8 mouse cellular contexts compared by ENCODE assay signal in genomic region chr11:103101481-103101865, GRCm38 (mm10). TPM values are rescaled to one million over a fixed set of nuclear protein-coding genes. Genes with fewer than 3 reads are reported as not detected.
DNase-seq lines count a peak whose midpoint lies in the region; ATAC-seq and TF ChIP-seq lines count a peak whose summit lies in the region.

Gene Plcd3 (minus strand): TSS chr11:103101658.
Gene Acbd4 (plus strand): TSS chr11:103101682.

- no peak within 1 kb of the TSS for H3K27ac ChIP-seq in forebrain, postnatal 0 days (ENCODE audit: low read depth, low read length)
- H3K27ac ChIP-seq in lung, embryonic 16.5 days (ENCODE audit: low read length), result no peak within 1 kb of the TSS

- peak; percentile 91 for DNase-seq in Muller cell, postnatal 12 days (ENCODE audit: inconsistent ontology term)
- peak; percentile 85 to 90 for DNase-seq in cerebellum, adult 18-20 months
- DNase-seq in forebrain, postnatal 0 days, result no peak
- peak; percentile 89 to 90 for DNase-seq in heart, postnatal 36 days
- peak in 1 of 2 experiments; percentile 64 for DNase-seq in layer of hippocampus, adult 8-10 months (ENCODE audit: low spot score in 2 of 2)
- peak; percentile 62 for DNase-seq in ovary, postnatal 10 days (ENCODE audit: low spot score)
- DNase-seq in thymus, postnatal 14 days, result peak; percentile 67

- no peaks in the 10 kb centered on the region for H3K36me3 ChIP-seq in forebrain, postnatal 0 days (ENCODE audit: insufficient read depth)
- no peaks in the 10 kb centered on the region for H3K36me3 ChIP-seq in lung, embryonic 16.5 days (ENCODE audit: control insufficient read depth, insufficient read depth, low read length)

- WGBS in forebrain, postnatal 0 days, result 0% methylated on average over 34 of the region's 34 CpGs
- under 1% methylated on average over 29 of the region's 34 CpGs for WGBS in lung, embryonic 16.5 days

- H3K4me2 ChIP-seq in forebrain, postnatal 0 days (ENCODE audit: low read depth), result peak within 1 kb of the TSS; percentile 81
- peak within 1 kb of the TSS; percentile 90 for H3K4me2 ChIP-seq in lung, embryonic 16.5 days (ENCODE audit: low read depth, low read length)

- ATAC-seq in forebrain, postnatal 0 days, result no peak
- peak; percentile 61 for ATAC-seq in lung, embryonic 16.5 days (ENCODE audit: low read depth)

- peak within 1 kb of the TSS; percentile 53 for H3K9ac ChIP-seq in forebrain, postnatal 0 days
- peak within 1 kb of the TSS; percentile 78 for H3K9ac ChIP-seq in lung, embryonic 16.5 days (ENCODE audit: low read length)

- intact Hi-C loops in heart, postnatal 36 days (cut with DNase I), result no loop called here

- H3K9me3 ChIP-seq in forebrain, postnatal 0 days (ENCODE audit: low read length), result no peaks in the 10 kb centered on the region
- no peaks in the 10 kb centered on the region for H3K9me3 ChIP-seq in lung, embryonic 16.5 days (ENCODE audit: control insufficient read depth, low read length)

- no peak for TF ChIP-seq CTCF in forebrain, postnatal 0 days (IDR thresholded peaks at IDR 0.05; ENCODE audit: low read depth)

- H3K4me3 ChIP-seq in forebrain, postnatal 0 days (ENCODE audit: low read depth, low read length), result peak within 1 kb of the TSS; percentile 50
- H3K4me3 ChIP-seq in lung, embryonic 16.5 days (ENCODE audit: low read length), result peak within 1 kb of the TSS; percentile 68

- H3K27me3 ChIP-seq in forebrain, postnatal 0 days (ENCODE audit: insufficient read depth, low read length), result peaks cover 7% of the 10 kb centered on the region; the same call in 1 of the 2 replicates
- peaks cover 16% of the 10 kb centered on the region for H3K27me3 ChIP-seq in lung, embryonic 16.5 days (ENCODE audit: control insufficient read depth, insufficient read depth, low read depth, low read length)

- 0 out of 2 replicates have a peak, but pooled peaks cover 16% of the 10 kb centered on the region for H3K4me1 ChIP-seq in forebrain, postnatal 0 days (ENCODE audit: insufficient read depth)
- H3K4me1 ChIP-seq in lung, embryonic 16.5 days (replicated peaks; ENCODE audit: control insufficient read depth, insufficient read depth, low read length), result peaks cover 30% of the 10 kb centered on the region

RNA-seq across cellular contexts. Expression of gene Plcd3, which starts in this region (rescaled TPM):
- 8.5 and 8.8 TPM in 2 replicates for total RNA-seq in forebrain, postnatal 0 days (2014; rRNA removed)
- 3.6 TPM in 2 replicates for polyA plus RNA-seq in forebrain, postnatal 0 days (2015; fragmentation: Nextera tagmentation; extraction: Ambion mirVana)
- 10 to 100 TPM; 16.1 to 18.3 TPM for total RNA-seq in heart, postnatal 36 days (2021)
- total RNA-seq in layer of hippocampus, adult 8-10 months (2022), result 10 to 100 TPM; 11.0 to 15.3 (median 12.8) TPM
- polyA plus RNA-seq in lung, embryonic 16.5 days (2015; fragmentation: Nextera tagmentation; extraction: Ambion mirVana), result 3.1 and 3.3 TPM in 2 replicates

RNA-seq across cellular contexts. Expression of gene Acbd4, which starts in this region (rescaled TPM):
- 27.2 and 28.5 TPM in 2 replicates for total RNA-seq in forebrain, postnatal 0 days (2014; rRNA removed)
- polyA plus RNA-seq in forebrain, postnatal 0 days (2015; fragmentation: Nextera tagmentation; extraction: Ambion mirVana), result 20.1 and 27.1 TPM in 2 replicates
- 10 to 100 TPM; 37.4 to 41.4 TPM for total RNA-seq in heart, postnatal 36 days (2021)
- total RNA-seq in layer of hippocampus, adult 8-10 months (2022), result 10 to 100 TPM; 88.4 to 98.2 (median 94.7) TPM
- polyA plus RNA-seq in lung, embryonic 16.5 days (2015; fragmentation: Nextera tagmentation; extraction: Ambion mirVana), result 22.8 and 28.7 TPM in 2 replicates
